Mouse (Mus musculus) kidney, adult 9 months (tissue): ENCODE data around the gene Grip2.

Experiments used
- DNase-seq: peaks from one replicate; pipeline ENCODE4 v3.0.0; 2022

Gene Grip2

GRCm38 (mm10) chr6:91827016-91827570, at the start of gene Grip2:
Gene Grip2 (minus strand): TSS chr6:91827250.
- no peak for DNase-seq

DNA sequence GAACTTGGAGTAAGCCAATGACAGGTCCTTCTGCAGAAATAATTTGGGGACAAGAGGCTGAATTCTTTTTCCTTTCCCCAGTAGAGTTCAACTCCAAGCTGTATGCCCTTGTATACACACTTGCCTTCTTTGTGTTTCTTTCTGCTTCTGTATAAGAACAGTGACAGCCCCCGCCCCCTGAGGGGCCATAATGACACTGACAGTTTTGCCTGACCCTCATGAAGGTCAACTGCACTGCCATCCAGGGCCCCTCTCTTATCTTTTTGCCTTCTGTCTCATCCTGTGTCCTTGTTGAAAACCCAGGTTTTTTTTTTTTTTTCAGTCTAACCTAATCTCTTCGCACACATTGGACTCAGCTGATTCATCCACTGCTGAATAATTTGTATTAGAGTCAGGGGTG, 45.7 kb upstream of the Grip2 start:
- no peak for DNase-seq

DNA sequence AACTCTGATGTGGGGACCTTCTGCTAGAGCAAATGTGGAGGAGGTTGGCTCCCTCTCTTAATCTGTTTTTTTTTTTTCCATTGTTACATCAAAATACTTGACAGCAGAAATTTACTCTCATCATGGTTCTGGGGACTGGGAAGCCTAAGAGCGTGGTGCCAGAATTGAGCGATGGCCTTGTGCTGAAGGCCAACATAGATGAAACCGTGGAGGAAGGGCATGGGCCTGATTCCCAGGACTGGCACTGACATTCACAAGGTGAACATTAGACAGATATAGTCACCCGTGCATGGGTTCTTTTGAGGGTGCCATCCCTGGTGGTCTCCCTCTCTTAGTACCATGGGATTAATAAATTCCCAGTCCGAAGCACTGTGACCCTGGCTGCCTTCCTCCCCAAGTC, 41.0 kb upstream of the Grip2 start:
- no peak for DNase-seq

GRCm38 (mm10) chr6:91865601-91866000, 38.6 kb upstream of the Grip2 start:
- DNase-seq = no peak

- DNase-seq = no peak
Observed at GRCm38 (mm10) chr6:91864595-91864994, 37.5 kb upstream of the Grip2 start.

- no peak for DNase-seq
Observed at GRCm38 (mm10) chr6:91862848-91863247, 35.8 kb upstream of the Grip2 start.

- no peak for DNase-seq
Observed at GRCm38 (mm10) chr6:91858339-91858738, 31.3 kb upstream of the Grip2 start.

GRCm38 (mm10) chr6:91852550-91852949, 25.5 kb upstream of the Grip2 start:
- DNase-seq = peak; percentile 45

- DNase-seq = no peak
Observed at GRCm38 (mm10) chr6:91843628-91844153, 16.6 kb upstream of the Grip2 start.

- no peak for DNase-seq
Observed at GRCm38 (mm10) chr6:91842897-91843627, 16.0 kb upstream of the Grip2 start.

- DNase-seq = peak; percentile 42
Observed at GRCm38 (mm10) chr6:91839010-91839871, 12.2 kb upstream of the Grip2 start.

GRCm38 (mm10) chr6:91832863-91833440, 5.9 kb upstream of the Grip2 start:
- no peak for DNase-seq

- DNase-seq = no peak
Observed at GRCm38 (mm10) chr6:91827926-91828325, 876 bp upstream of the Grip2 start.

GRCm38 (mm10) chr6:91818271-91818670, 8.8 kb downstream of the Grip2 start:
- DNase-seq = no peak

DNA sequence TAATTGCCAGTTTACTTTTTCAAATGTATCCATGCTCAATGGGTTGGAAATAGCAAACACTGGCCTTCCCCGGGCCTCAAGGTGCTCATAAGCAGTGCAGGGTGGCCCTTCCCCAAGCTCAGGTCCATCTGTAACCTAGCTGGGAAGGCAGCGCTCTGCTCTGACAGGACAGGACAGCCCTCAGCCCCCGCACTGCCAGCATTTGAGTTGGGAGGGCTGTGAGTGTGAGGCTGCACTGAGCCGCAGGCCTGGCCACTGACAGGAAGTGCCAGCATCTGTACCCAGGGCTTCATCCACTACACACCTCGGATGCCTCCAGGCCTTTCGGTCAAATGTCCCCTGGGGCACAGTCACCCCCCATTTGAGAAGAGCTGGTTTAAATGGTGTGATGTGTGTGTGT, 11.1 kb downstream of the Grip2 start:
- no peak for DNase-seq

- no peak for DNase-seq
Observed at GRCm38 (mm10) chr6:91813611-91814010, 13.4 kb downstream of the Grip2 start.

DNA sequence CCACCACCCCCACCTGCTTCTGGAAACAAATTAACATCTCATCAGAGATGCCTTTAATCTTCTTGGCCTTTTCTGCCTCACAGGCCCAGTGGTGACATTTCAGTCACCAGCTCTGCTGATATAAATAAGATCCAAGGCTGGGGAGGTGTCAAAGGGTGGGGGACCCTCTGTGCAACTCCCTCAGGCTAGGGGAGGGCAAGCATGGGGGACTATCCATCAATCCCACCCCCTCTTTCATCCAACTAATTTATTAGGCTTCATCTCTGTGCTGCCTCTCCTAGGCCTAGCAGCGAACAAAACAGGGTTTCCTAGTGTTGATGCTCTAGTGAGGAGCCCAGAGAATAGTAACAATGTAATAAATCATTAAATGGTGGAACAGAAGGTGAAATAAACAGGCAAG, 17.0 kb downstream of the Grip2 start:
- no peak for DNase-seq

DNA sequence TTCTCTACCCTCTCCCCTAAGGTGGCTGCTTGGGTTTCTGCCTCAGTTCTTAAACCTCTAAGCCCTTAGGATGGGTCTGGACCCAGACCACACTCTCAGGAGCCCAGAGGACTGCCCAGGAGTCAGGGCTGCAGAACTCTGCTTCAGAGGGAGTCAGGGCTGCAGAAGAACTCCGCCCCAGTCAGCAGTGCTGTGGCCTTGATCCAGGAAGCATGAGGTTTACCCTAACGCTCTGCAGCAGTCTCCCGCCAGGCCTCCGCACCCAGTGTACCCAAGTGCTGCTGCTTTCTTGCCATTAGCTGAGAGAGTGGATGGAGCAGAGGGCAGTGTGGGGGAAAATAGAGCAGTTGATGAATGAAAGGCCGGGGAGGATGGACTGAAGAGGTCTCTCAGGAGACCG, 19.0 kb downstream of the Grip2 start:
- DNase-seq = no peak

- no peak for DNase-seq
Observed at GRCm38 (mm10) chr6:91807169-91807568, 19.9 kb downstream of the Grip2 start.

DNA sequence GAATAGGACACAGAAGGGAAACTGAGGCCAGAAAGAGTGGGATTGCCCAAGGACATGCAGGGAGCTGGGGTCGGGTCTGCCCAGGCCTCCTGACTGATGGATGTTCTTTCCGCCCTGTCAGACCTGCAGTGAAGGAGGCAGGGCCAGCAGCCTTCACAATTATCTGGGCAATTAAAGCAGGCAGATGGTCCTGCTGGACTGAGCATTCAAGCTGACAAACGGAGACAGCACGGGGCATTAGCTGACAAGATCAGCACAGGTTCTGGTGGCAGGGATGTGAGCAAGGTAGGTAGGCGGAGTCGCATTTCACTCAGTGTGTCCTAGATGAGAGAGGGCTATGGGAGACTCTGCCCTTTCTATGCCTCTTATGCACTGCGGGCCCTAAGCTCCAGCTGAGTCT, 22.9 kb downstream of the Grip2 start:
- DNase-seq = no peak

DNA sequence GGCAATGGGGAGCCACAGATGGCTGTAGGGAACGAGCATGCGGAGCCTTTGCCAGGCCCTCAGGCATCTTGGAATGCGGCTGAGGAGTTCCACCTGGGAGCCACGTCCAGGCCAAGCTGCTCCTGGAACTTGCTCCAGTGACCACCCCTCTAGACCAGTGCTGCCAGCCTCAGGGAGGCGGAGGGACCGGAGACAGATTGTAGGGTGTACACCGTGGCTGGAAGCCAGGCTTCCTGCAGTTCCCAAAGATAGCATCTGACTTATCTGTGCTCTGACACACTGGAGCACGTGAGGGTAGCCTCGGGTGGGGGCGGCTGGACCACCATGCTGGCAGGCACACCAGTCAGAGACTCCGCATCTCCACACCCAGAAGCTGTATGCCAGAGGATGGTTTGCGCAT, 28.6 kb downstream of the Grip2 start:
- DNase-seq = no peak

DNA sequence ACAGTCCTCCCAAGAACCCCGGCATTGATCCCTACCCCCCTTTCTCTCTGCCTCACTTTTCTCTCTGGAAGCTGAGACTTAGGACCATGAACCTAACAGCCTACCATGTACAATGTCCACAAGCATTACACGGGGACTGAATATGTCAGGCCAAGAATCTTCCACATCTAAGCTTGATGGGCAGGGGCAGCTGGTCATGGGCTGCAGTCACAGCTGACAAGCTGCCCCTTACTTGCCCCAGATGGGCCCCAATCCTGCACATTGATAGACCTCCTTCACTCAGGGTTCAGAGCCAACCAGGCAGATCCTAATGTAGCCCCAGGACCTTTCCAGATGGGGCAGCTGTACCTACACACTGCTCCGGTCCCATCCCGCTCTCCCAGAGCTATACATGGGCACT, 30.3 kb downstream of the Grip2 start:
- no peak for DNase-seq

DNA sequence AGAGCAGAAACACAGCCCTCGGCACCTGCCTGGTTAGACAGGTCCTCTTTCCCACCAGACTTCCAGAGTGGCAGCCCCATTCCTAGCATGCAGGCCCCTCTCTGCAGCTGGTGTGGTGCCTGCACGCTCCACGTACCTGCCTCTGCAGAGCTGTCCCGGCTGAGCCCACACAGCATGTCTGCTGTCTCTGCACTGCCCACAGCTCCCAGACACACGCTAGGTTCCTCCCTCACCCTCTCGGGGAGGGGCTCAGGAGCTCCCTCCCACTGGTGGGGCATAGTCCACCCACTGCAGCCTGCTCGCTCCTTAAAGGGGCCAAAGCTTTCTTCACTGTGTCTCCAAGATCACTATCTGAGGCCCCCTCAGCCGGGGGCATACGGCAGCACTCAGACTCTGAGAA, 31.0 kb downstream of the Grip2 start:
- peak; percentile 88 for DNase-seq
